Mouse (Mus musculus): ENCODE data around the gene Abcg4. TPM values are rescaled to one million over a fixed set of nuclear protein-coding genes. Genes with fewer than 3 reads are reported as not detected.
A peak's percentile ranks its signal among the peaks of the same experiment; 100 is the strongest.

Gene Abcg4
- total and polyA plus RNA-seq, 3 experiments, result 0.23 to 1.1 (median 0.72) TPM

DNA sequence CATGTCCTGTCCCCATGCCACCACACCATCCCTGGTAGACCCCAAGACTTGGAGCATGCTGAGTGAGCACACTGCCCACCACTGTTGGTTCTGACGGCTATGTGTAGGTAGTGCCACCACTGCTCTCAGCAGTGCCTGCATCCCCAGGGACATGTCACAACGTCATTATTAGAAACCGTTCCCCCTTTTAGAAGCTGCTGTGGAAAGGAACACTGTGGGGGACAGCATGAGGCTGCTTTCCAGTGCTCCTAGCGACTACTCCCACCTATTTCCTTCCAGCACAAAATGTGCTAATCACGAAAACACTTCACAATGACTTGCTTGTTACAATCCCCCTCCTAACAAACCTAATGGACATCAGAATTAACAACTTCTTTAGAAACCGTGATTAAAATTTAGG lies 62.4 kb downstream of the Abcg4 start:
- Histone ChIP-seq H3K4me3 (replicated peaks in 1 of 3; ENCODE audit: low read depth in 2 of 3, low read length in 2 of 3, poor library complexity in 1 of 3) (peak overlapping the region in 1 of 3 experiments; percentile 5), H3K9ac (ENCODE audit: insufficient read depth, low read depth) (no peak overlapping the region), H3K36me3 (replicated peaks in 1 of 2; ENCODE audit: control insufficient read depth in 1 of 2, insufficient read depth in 1 of 2, low read length in 1 of 2) (peaks cover 2 to 40% of the 10 kb centered on the region in 2 experiments), H3K9me3 (replicated peaks; ENCODE audit: low read length) (no peaks in the 10 kb centered on the region), H3K4me1 (ENCODE audit: control insufficient read depth in 1 of 2, insufficient read depth in 2 of 2) (peaks cover 11 to 51% of the 10 kb centered on the region in 2 experiments), H3K27ac (ENCODE audit: insufficient read depth, low read depth) (no peak overlapping the region), H3K4me2 (ENCODE audit: insufficient read depth, low read depth, poor library complexity, severe bottlenecking) (no peak overlapping the region), H3K79me2 (replicated peaks; ENCODE audit: control insufficient read depth, extremely low read depth, insufficient read depth, poor library complexity, severe bottlenecking) (peaks cover 75% of the 10 kb centered on the region), H3K27me3 (replicated peaks) (no peaks in the 10 kb centered on the region)
- peak; percentile 49 for DNase-seq (ENCODE audit: extremely low read depth)
- in situ Hi-C loops (cut with MboI; ENCODE audit: low pct_ligation_motif_present, low pct_unique_long_range_greater_than_20kb, low sequenced_read_pairs), result no loop called here
- dilution Hi-C loops (cut with MboI; ENCODE audit: extremely low pct_ligation_motif_present, extremely low pct_unique_long_range_greater_than_20kb, low sequenced_read_pairs), result no loop called here
- no peak for TF ChIP-seq POLR2AphosphoS2 (IDR thresholded peaks at IDR 0.05; ENCODE audit: low read depth, low read length)
- TF ChIP-seq PAX5 (IDR thresholded peaks at IDR 0.05; ENCODE audit: low read length), result no peak
- no peak for TF ChIP-seq GABPA (IDR thresholded peaks at IDR 0.05; ENCODE audit: insufficient replicate concordance, low read depth, low read length)
- no peak for TF ChIP-seq ZMIZ1 (IDR thresholded peaks at IDR 0.05; ENCODE audit: low read depth, low read length)
- no peak for TF ChIP-seq TCF12 (IDR thresholded peaks at IDR 0.05; ENCODE audit: low read depth, low read length)
- TF ChIP-seq TBP (conservative IDR thresholded peaks at IDR 0.05; ENCODE audit: low read depth, low read length), result no peak
- no peak for TF ChIP-seq KAT2A (IDR thresholded peaks at IDR 0.05; ENCODE audit: insufficient replicate concordance, low read length)
- TF ChIP-seq UBTF (IDR thresholded peaks at IDR 0.05; ENCODE audit: low read depth, low read length), result no peak
- TF ChIP-seq RCOR1 (conservative IDR thresholded peaks at IDR 0.05; ENCODE audit: low read depth, low read length), result no peak
- no peak for TF ChIP-seq CTCF (conservative IDR thresholded peaks at IDR 0.05 in 1 of 2, IDR thresholded peaks at IDR 0.05 in 1 of 2; ENCODE audit: low read depth in 2 of 2, low read length in 2 of 2)
- no peak for TF ChIP-seq ZKSCAN1 (IDR thresholded peaks at IDR 0.05; ENCODE audit: borderline replicate concordance, low read depth, low read length)
- no peak for TF ChIP-seq SMC3 (IDR thresholded peaks at IDR 0.05; ENCODE audit: low read depth, low read length)
- TF ChIP-seq USF2 (conservative IDR thresholded peaks at IDR 0.05; ENCODE audit: low read depth, low read length), result no peak
- no peak for TF ChIP-seq NRF1 (IDR thresholded peaks at IDR 0.05; ENCODE audit: low read depth, low read length)
- no peak for TF ChIP-seq EP300 (IDR thresholded peaks at IDR 0.05; ENCODE audit: low read length)
- TF ChIP-seq USF1 (IDR thresholded peaks at IDR 0.05; ENCODE audit: low read depth, low read length), result no peak
- no peak for TF ChIP-seq ZC3H11A (IDR thresholded peaks at IDR 0.05; ENCODE audit: low read depth, low read length)
- TF ChIP-seq RAD21 (IDR thresholded peaks at IDR 0.05; ENCODE audit: low read depth, low read length), result no peak

Other genes with a start within 250 kb of the Abcg4 start
Only the 20 nearest of the 25 such genes appear.
- not detected in 2 replicates for gene Gm49380, start 175.1 kb downstream of the Abcg4 start, total RNA-seq (2012; rRNA removed)
- gene Gm49380, start 175.1 kb downstream of the Abcg4 start, total RNA-seq (2014; rRNA removed), result not detected in 2 replicates
- gene Gm49380, start 175.1 kb downstream of the Abcg4 start, polyA plus RNA-seq (2012; ENCODE audit: insufficient read length, low read depth), result not detected in 2 replicates
- gene Rnf26, start 175.1 kb downstream of the Abcg4 start, total RNA-seq (2012; rRNA removed), result 15.3 and 15.4 TPM in 2 replicates
- 9.2 and 11.7 TPM in 2 replicates for gene Rnf26, start 175.1 kb downstream of the Abcg4 start, total RNA-seq (2014; rRNA removed)
- gene Rnf26, start 175.1 kb downstream of the Abcg4 start, polyA plus RNA-seq (2012; ENCODE audit: insufficient read length, low read depth), result 31.5 and 40.0 TPM in 2 replicates
- 0.98 and 1.1 TPM in 2 replicates for gene Mcam, start 154.1 kb downstream of the Abcg4 start, total RNA-seq (2012; rRNA removed)
- gene Mcam, start 154.1 kb downstream of the Abcg4 start, total RNA-seq (2014; rRNA removed), result 0.56 and 0.73 TPM in 2 replicates
- gene Mcam, start 154.1 kb downstream of the Abcg4 start, polyA plus RNA-seq (2012; ENCODE audit: insufficient read length, low read depth), result 0.40 and 0.57 TPM in 2 replicates
- 11.9 and 13.4 TPM in 2 replicates for gene Cbl, start 54.6 kb downstream of the Abcg4 start, total RNA-seq (2012; rRNA removed)
- gene Cbl, start 54.6 kb downstream of the Abcg4 start, total RNA-seq (2014; rRNA removed), result 6.5 and 8.3 TPM in 2 replicates
- 27.1 and 39.0 TPM in 2 replicates for gene Cbl, start 54.6 kb downstream of the Abcg4 start, polyA plus RNA-seq (2012; ENCODE audit: insufficient read length, low read depth)
- gene Ccdc153, start 47.9 kb downstream of the Abcg4 start, total RNA-seq (2012; rRNA removed), result not detected in 2 replicates
- not detected in 2 replicates for gene Ccdc153, start 47.9 kb downstream of the Abcg4 start, total RNA-seq (2014; rRNA removed)
- not detected in 2 replicates for gene Ccdc153, start 47.9 kb downstream of the Abcg4 start, polyA plus RNA-seq (2012; ENCODE audit: insufficient read length, low read depth)
- gene Pdzd3, start 37.1 kb downstream of the Abcg4 start, total RNA-seq (2012; rRNA removed), result 0.13 TPM in 1 of 2 replicates, not detected in the other
- gene Pdzd3, start 37.1 kb downstream of the Abcg4 start, total RNA-seq (2014; rRNA removed), result 0.09 TPM in 1 of 2 replicates, not detected in the other
- gene Pdzd3, start 37.1 kb downstream of the Abcg4 start, polyA plus RNA-seq (2012; ENCODE audit: insufficient read length, low read depth), result 0.21 and 0.26 TPM in 2 replicates
- 8.8 and 10.9 TPM in 2 replicates for gene Nlrx1, start 20.0 kb downstream of the Abcg4 start, total RNA-seq (2012; rRNA removed)
- gene Nlrx1, start 20.0 kb downstream of the Abcg4 start, total RNA-seq (2014; rRNA removed), result 8.0 and 8.8 TPM in 2 replicates
- 12.6 and 15.4 TPM in 2 replicates for gene Nlrx1, start 20.0 kb downstream of the Abcg4 start, polyA plus RNA-seq (2012; ENCODE audit: insufficient read length, low read depth)
- gene Hinfp, start 17.1 kb upstream of the Abcg4 start, total RNA-seq (2012; rRNA removed), result 16.5 and 16.6 TPM in 2 replicates
- gene Hinfp, start 17.1 kb upstream of the Abcg4 start, total RNA-seq (2014; rRNA removed), result 13.6 and 14.0 TPM in 2 replicates
- 18.9 and 22.3 TPM in 2 replicates for gene Hinfp, start 17.1 kb upstream of the Abcg4 start, polyA plus RNA-seq (2012; ENCODE audit: insufficient read length, low read depth)
- gene C2cd2l, start 31.7 kb upstream of the Abcg4 start, total RNA-seq (2012; rRNA removed), result 7.2 TPM in 2 replicates
- 2.5 and 2.9 TPM in 2 replicates for gene C2cd2l, start 31.7 kb upstream of the Abcg4 start, total RNA-seq (2014; rRNA removed)
- 7.3 and 8.6 TPM in 2 replicates for gene C2cd2l, start 31.7 kb upstream of the Abcg4 start, polyA plus RNA-seq (2012; ENCODE audit: insufficient read length, low read depth)
- gene Dpagt1, start 37.4 kb upstream of the Abcg4 start, total RNA-seq (2012; rRNA removed), result 15.8 and 16.2 TPM in 2 replicates
- gene Dpagt1, start 37.4 kb upstream of the Abcg4 start, total RNA-seq (2014; rRNA removed), result 6.4 and 8.5 TPM in 2 replicates
- 31.5 and 41.7 TPM in 2 replicates for gene Dpagt1, start 37.4 kb upstream of the Abcg4 start, polyA plus RNA-seq (2012; ENCODE audit: insufficient read length, low read depth)
- 488 and 589 TPM in 2 replicates for gene H2afx, start 46.1 kb upstream of the Abcg4 start, total RNA-seq (2012; rRNA removed)
- gene H2afx, start 46.1 kb upstream of the Abcg4 start, total RNA-seq (2014; rRNA removed), result 32.5 and 36.3 TPM in 2 replicates
- gene H2afx, start 46.1 kb upstream of the Abcg4 start, polyA plus RNA-seq (2012; ENCODE audit: insufficient read length, low read depth), result 39.5 and 56.6 TPM in 2 replicates
- gene Hmbs, start 55.6 kb upstream of the Abcg4 start, total RNA-seq (2012; rRNA removed), result 74.0 and 80.9 TPM in 2 replicates
- 73.7 and 75.2 TPM in 2 replicates for gene Hmbs, start 55.6 kb upstream of the Abcg4 start, total RNA-seq (2014; rRNA removed)
- gene Hmbs, start 55.6 kb upstream of the Abcg4 start, polyA plus RNA-seq (2012; ENCODE audit: insufficient read length, low read depth), result 65.0 and 65.1 TPM in 2 replicates
- gene Vps11, start 73.1 kb upstream of the Abcg4 start, total RNA-seq (2012; rRNA removed), result 21.4 and 22.1 TPM in 2 replicates
- 16.1 and 17.4 TPM in 2 replicates for gene Vps11, start 73.1 kb upstream of the Abcg4 start, total RNA-seq (2014; rRNA removed)
- gene Vps11, start 73.1 kb upstream of the Abcg4 start, polyA plus RNA-seq (2012; ENCODE audit: insufficient read length, low read depth), result 23.2 and 24.8 TPM in 2 replicates
- 88.7 and 148 TPM in 2 replicates for gene Hyou1, start 90.9 kb upstream of the Abcg4 start, total RNA-seq (2012; rRNA removed)
- 31.9 and 32.6 TPM in 2 replicates for gene Hyou1, start 90.9 kb upstream of the Abcg4 start, total RNA-seq (2014; rRNA removed)
- gene Hyou1, start 90.9 kb upstream of the Abcg4 start, polyA plus RNA-seq (2012; ENCODE audit: insufficient read length, low read depth), result 89.9 and 90.8 TPM in 2 replicates
- 13.8 and 25.5 TPM in 2 replicates for gene Slc37a4, start 108.2 kb upstream of the Abcg4 start, total RNA-seq (2012; rRNA removed)
- gene Slc37a4, start 108.2 kb upstream of the Abcg4 start, total RNA-seq (2014; rRNA removed), result 29.9 and 38.7 TPM in 2 replicates
- gene Slc37a4, start 108.2 kb upstream of the Abcg4 start, polyA plus RNA-seq (2012; ENCODE audit: insufficient read length, low read depth), result 10.3 and 11.7 TPM in 2 replicates
- gene Rps25, start 118.5 kb upstream of the Abcg4 start, total RNA-seq (2012; rRNA removed), result 2,535 and 3,076 TPM in 2 replicates
- gene Rps25, start 118.5 kb upstream of the Abcg4 start, total RNA-seq (2014; rRNA removed), result 3,131 and 3,378 TPM in 2 replicates
- gene Rps25, start 118.5 kb upstream of the Abcg4 start, polyA plus RNA-seq (2012; ENCODE audit: insufficient read length, low read depth), result 2,547 and 3,250 TPM in 2 replicates
- gene Trappc4, start 119.0 kb upstream of the Abcg4 start, total RNA-seq (2012; rRNA removed), result 81.3 and 88.2 TPM in 2 replicates
- gene Trappc4, start 119.0 kb upstream of the Abcg4 start, total RNA-seq (2014; rRNA removed), result 125 and 135 TPM in 2 replicates
- 55.9 and 69.2 TPM in 2 replicates for gene Trappc4, start 119.0 kb upstream of the Abcg4 start, polyA plus RNA-seq (2012; ENCODE audit: insufficient read length, low read depth)
- gene Ccdc84, start 130.0 kb upstream of the Abcg4 start, total RNA-seq (2012; rRNA removed), result 25.4 and 30.4 TPM in 2 replicates
- gene Ccdc84, start 130.0 kb upstream of the Abcg4 start, total RNA-seq (2014; rRNA removed), result 21.7 and 26.0 TPM in 2 replicates
- gene Ccdc84, start 130.0 kb upstream of the Abcg4 start, polyA plus RNA-seq (2012; ENCODE audit: insufficient read length, low read depth), result 16.5 and 18.3 TPM in 2 replicates
- 0.08 and 0.21 TPM in 2 replicates for gene Foxr1, start 152.5 kb upstream of the Abcg4 start, total RNA-seq (2012; rRNA removed)
- gene Foxr1, start 152.5 kb upstream of the Abcg4 start, total RNA-seq (2014; rRNA removed), result not detected in 2 replicates
- 1.4 and 1.5 TPM in 2 replicates for gene Foxr1, start 152.5 kb upstream of the Abcg4 start, polyA plus RNA-seq (2012; ENCODE audit: insufficient read length, low read depth)
- gene Upk2, start 166.4 kb upstream of the Abcg4 start, total RNA-seq (2012; rRNA removed), result not detected in 2 replicates
- not detected in 2 replicates for gene Upk2, start 166.4 kb upstream of the Abcg4 start, total RNA-seq (2014; rRNA removed)
- gene Upk2, start 166.4 kb upstream of the Abcg4 start, polyA plus RNA-seq (2012; ENCODE audit: insufficient read length, low read depth), result not detected in 2 replicates

Data from CH12.LX (cell line).